Mouse (Mus musculus) right cerebral cortex, adult 18-20 months (tissue): ENCODE measurements around the gene Ctsw.

Experiments
- DNase-seq: peaks from one replicate; pipeline ENCODE4 v3.0.0; 2022; ENCODE audit warnings: mixed read lengths

Ctsw gene

DNA sequence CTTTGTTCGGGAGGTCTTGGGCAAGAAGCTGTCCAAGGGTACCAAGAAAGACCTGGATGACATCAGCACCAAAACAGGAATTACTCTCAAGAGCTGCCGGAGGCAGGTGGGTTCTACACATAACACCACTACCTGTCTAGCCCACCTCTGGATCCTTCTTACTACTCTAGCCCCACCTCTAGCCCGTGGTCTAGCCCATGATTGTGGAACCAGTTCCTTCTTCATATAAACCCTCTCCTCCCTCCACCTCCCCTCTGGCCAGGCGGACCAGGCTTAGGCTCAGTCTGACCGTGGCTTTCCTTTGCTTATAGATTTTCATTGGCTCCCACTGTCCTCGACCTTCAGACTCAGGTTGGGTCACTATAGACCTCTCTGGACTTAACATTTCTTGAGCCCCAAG is 6.9 kb downstream of the Ctsw start:
- DNase-seq: no peak

DNA sequence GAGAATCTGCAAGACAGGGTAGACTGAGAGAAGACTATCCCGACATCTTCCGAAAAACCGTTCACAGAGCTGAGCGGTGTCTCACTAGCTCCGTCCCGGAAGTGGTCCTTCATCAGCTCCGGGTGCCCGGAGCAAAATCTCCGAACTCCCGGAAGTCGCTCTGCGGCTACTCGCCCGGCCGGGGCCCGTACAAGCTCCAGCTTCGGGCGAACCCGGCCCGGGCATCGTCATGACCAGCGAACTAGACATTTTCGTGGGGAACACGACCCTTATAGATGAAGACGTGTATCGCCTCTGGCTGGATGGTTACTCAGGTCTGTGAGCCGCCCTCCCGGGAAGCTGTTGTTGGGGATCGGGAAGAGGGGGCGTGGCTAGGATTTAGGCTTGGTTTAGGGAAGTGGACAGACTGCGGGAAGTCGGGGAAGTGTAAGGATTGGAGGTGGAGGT is 7.8 kb downstream of the Ctsw start, which contains the start of gene Fibp:
Fibp (plus strand) TSS at position 151 of the 447 bp plus-strand sequence.
- DNase-seq: peak; percentile 89

DNA sequence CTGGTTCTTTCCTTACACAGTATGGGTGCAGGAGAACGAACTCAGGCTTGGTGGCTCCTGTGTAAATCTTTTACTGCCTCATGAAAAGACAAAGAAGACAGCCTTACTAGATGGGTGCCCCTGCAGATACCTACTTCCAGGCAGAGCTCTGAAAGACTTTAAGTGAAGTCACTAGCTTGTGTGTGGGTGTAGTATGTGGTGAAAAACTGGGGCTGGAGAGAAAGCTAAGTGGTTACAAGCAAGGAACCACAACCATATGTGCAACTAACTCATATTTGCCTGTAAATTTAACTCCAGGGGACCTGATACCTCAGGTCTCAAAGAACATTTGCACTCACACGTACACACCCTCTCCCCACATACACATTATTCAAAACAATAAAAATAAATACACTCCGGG is 8.4 kb downstream of the Ctsw start:
- DNase-seq: no peak

DNA sequence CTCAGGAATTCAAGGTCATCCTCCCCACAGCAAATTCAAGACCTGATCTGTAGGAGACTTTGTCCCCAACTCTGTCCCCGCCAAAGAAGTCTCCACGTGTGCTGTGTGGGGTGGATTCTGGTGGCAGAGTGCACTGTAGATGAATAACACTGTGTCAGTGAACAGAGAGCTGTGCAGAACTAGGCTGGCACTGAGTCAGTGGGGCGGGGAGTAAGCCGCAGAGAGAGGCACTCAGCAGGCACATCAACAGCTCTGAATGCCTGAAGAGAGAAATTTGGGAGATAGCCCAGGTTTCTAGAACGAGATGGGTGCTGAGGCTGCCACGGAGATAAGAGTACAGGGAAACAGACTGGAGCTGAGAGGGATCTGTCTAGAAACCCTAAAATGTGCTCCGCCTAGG is 9.3 kb downstream of the Ctsw start:
- peak; percentile 71 for DNase-seq

DNA sequence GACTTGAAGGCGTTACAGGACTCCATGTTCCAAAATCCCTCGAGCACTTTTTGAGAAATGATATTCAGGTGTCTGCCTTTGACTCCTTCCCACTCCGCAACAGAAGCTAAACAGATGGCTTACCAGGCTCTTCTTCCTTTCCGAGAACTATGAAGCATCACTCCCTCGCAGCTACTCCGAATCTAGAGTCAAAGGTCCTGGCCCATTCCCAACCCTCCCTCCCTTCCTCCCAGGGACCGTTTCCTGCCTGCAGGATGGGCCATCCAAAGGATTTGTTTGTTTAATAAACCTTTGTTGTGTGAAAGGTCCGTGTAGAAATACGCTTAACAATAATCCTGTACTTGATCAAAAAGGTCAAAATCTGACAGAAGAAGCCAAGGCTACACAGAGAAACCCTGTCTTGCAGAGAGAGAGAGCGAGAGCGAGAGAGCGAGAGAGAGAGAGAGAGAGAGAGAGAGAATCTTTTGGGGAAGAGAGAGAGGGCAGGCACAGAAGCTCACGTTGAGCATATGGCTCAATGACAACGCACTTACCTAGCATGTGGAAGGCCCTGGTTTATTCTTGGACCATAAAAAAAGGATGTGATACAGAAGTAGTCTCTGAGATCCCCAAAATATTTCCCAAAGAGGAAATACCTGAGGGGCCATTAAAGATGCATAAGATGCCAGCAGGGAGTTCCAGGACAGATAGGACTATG is 10.4 kb downstream of the Ctsw start, which contains the start of gene Ccdc85b:
Ccdc85b (minus strand) TSS at position 149 of the 697 bp plus-strand sequence.
- DNase-seq: no peak

DNA sequence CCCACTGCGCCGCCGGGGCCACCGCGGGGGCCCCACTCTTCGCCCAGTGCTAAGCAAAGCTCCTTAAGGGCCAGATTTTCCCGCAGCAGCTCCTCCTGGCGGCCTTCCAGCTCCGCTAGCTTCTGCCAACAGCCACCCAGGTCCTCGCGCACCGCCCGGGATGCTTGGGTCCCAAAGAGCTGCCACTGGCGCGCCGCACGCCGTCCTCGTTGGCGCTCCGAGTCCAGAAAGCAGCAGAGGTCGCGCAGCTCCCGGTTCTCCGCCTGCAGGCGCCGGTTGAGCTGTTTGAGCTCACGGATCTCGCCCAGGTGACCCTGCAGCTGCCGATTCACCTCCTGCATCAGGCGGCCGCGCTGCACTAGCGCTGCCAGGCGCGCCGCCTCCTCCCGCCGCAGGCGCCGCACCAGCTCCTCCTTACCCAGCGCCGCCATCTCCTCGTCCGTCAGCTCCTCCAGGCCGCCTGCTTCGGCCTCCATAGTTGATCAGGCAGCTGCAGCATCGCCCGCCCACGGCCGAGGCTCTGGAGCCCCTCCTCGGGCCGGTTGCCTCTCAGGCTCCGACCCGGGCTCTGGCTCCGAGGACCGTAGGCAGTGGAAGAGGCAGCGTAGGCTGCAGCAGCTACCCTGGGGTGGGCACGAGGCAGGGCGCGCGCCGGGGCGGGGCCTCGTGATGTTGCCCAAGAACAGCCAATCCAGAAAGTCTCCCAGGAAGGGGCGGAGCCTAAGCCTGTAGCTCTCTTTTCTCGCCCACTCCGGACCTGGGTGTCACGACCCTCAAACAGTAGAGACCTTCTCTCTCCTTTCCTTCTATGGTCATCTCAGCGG is 11.2 kb downstream of the Ctsw start:
- peak; percentile 96 for DNase-seq

DNA sequence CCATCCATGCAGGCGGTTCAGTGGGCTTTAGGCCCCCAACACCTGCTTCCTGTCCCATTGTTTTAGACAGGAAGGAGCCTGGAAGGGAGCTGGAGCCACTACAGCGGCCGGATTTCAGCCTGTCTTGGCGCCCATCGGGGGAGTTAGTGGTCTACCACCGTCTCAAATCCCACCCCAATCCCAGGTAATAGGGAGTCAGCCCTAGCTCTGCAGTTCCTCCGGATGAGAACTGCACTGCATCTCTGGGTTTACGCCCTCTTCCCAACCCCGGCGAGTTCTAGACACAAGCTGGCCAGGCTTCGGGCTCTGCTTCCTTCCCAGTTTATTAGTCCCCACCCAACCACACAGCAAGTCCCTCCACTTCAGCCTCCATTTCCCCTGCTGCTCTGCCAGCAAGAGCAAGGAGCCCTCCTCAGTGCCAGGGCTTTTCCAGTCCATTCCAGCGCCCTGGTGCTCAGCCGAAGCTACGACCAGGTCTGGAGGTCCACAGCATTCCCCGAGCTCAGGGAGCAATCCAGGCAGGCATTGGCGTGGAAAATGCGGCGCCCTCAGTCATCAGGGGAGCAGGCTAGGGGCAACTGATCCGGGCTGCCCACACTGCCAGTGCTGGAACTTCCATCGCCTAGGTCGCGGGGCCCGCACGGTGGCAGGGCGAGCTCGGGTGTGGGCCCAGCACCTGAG is 11.9 kb downstream of the Ctsw start:
- DNase-seq: no peak

DNA sequence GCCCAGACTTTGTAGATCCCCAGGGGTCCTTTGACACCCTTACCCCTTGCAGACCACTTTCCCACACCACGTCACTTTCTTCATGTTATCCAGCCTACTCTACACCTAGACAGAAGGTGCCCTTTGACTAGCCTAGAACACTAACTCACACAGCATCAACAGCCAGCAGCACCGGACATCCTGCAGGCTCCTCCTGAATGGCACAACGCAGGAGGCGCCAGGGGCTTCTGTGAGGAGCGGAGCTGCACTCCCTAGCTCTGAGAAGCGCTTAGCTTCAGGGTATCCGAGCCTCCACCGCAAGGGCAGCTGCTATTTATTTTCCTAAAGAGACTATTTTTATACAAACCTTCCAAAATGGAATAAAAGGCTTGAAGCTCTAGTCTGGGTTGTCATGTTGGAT is 12.7 kb downstream of the Ctsw start:
- DNase-seq: no peak

DNA sequence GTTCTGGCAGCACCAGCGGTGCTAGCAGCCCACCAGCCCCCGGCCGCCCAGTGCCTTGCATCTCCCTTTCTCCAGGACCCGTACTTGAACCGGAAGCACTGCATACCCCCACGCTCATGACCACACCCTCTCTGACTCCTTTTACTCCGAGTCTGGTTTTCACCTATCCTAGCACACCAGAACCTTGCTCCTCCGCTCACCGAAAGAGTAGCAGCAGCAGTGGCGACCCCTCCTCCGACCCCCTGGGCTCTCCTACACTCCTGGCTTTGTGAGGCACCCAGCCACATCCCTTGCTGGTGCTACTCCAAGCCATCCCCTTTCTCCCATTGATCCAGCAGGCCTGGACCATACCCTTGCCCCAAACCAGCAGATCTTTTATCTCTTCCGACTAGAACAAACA is 13.3 kb downstream of the Ctsw start:
- DNase-seq: no peak

DNA sequence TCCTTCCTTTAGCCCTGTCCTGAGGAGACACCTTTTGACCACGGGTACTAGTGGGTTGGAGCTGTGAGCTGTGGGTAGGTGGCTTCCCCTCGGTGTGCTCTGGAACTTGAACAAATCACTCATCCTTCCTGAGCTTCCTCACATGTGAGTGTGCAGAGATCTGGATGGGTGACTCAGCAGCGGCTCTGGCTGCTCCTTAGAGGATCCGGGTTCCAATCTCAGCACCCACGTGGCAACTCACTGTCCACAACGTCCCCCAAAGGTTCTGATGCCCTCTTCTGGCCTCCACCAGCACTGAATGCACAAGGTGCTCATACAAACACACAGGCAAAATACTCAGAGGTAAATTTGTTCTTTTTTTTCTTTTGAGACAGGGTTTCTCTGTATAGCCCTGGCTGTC is 16.5 kb downstream of the Ctsw start:
- no peak for DNase-seq

DNA sequence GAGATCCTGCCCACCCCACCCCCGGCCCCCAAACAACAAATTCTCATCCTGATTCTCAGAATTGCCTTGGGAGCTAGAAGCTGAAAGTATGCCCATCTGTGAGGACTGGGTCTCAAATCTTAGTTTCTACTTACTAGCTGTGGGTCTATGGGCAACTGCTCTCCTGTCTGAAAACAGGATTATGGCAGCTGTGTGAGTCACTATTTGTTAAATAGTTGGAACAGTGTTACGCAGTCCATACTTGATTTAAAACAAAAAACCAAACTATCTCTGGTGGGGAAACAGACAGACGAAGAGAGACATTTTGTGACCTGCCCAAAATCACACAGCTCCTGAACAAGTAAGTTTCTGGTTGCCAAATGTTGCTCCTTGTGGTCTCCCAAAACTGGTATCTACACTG is 18.6 kb downstream of the Ctsw start:
- DNase-seq: no peak

DNA sequence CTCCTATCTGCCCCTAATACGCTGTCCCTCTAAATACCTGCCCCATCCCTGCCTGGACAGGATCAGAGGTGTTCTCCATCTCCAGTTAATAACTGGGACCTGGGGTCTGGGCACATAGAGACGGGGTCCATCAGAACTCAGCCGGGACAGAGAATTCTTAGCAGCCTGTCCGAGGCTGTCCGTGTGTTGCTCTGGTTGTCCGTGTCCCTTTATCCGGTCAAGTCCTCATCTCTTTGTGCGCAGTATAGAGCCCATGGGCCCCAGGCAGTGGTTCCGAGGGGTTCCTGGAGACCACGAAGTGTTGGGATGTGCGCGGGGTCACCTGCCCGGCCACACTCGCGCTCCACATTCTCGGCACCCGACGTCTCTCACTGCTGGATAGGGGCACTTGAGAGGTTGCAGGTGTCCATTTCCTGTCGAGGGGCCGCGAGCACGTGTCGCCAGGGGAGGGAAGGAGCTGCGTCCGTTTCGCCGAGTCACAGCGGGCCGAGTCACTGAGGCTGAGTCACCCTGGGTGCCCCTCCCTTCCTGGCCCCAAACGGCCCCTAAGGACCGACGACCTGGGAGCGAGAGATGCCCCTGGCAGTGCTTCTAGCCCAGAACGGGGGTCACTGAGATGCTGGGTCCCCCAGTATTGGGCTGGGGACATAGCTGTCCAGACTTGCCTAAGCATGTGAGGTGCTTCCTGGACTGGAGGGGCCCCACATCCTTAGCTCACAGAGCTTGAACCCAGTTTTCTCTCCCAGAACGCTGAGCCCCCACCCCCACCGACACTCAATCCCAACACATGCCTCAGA is 19.8 kb downstream of the Ctsw start:
- DNase-seq: no peak

DNA sequence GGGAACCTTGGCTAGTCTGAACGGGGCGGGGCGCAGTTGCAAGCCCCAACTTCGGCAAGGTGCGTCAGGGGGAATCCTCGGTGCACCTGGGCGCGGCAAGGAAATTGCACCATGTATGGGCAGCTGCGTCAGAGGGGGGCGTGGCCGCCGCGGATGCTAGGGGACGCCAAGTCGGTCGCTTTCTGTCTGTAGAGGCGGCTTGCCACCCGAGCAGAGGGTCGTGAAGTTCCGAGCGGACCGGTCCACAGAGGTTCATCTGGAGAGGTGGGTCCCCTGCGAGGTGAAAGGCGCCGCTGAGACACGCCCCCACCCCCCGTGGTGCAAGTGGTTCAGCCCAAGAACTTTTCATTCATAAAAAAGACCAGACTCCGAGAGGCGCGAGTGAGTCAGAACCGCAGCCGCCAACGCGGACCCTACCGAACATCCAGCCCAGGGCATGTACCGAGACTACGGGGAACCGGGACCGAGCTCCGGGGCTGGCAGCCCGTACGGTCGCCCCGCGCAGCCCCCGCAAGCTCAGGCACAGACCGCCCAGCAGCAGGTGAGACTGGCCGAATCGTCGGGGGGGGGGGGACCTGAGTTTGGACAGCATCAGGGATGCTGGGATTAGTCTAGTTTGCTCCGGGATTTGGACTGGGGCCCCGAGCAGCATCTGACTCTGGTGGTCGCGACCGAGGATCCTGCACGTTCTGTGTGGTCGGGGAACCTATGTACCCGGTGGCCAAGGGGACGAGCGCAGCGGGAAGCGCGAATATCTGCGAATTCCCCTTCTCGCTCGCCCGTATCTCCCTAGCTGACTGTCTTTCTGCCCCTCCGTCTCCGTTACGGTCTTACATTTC is 20.6 kb downstream of the Ctsw start, which contains the start of gene Fosl1:
Fosl1 (plus strand) TSS at position 33 of the 839 bp plus-strand sequence.
- peak; percentile 74 for DNase-seq

DNA sequence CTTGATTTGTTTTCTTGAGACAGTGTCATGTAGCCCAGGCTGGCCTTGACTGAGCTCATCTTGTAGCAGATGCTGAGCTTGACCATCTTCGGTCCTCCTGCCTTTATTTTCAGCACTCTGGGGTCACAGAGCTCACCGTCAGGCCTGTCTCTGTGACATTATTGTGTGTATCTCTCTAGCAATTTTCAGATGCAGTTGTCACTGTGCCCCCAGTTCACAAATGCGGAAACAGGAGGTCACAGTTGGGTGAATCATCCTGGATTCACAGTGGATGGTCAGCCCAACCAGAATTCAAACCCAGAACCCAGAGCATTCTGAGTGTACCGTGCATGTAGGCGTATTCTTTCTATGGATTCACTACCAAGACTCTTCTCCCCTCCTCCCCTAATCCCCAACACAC is 22.6 kb downstream of the Ctsw start:
- no peak for DNase-seq

DNA sequence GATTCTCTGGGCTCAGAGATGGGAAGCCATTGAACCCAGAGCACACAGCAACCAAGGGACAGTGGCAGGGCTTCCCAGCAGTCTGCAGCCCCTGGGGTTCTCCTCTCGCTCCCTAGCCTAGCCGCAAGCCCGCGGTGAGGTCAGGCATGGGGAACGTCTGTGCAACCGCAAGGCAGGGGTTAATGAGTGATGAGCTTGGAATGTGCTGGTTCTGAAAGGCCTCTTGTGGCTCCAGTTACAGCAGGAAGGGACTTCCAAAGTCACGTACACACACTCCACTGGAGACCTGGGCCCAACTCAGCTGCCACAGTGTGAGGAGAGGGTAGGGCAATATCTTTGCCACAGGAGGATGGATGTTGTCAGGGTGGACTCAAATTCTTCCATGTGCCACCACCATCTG is 23.4 kb downstream of the Ctsw start:
- DNase-seq: no peak

DNA sequence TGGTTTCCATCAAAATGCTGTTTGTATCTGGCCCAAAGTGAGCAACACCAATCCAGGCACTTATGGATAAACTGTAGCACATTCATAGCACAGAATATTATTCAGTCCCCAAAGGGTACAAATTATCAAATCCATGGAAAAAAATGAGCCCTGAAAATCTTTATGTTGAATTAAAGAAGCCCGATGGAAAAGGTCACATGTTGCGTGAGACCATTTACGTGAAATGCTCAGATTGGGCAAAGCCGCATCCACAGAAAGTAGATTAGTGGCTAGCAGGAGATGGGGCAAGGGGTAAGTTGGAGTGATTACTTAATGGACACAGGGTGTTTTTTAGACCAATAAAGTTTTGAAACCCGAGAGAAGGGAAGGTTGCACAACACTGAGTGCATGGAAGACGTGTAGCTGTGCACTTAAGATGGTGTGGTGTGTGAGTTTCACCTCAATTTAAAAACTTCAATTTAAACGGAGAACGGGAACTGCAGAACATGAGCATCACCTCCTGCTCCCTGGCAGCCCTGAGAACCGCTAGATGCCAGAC is 23.9 kb downstream of the Ctsw start:
- DNase-seq: no peak

DNA sequence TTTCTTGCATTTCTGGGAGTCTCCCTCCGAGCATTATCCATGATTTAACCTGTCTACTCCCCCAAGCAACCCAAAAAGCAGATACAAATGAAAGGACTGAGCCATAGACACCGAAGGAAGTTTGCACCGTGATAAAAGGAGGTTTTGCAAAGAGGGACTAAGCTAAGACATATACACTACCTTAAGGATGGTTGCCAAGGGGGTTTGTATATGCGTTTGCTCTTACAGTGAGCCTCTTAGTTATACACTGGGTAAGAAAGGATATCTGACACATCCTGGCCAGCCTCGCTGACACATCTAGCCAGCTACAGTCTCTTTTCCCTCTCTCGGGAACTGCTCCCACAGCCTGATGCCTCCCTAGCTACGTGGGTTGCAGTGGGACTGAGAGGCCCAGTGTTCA is 34.4 kb downstream of the Ctsw start:
- DNase-seq: no peak

DNA sequence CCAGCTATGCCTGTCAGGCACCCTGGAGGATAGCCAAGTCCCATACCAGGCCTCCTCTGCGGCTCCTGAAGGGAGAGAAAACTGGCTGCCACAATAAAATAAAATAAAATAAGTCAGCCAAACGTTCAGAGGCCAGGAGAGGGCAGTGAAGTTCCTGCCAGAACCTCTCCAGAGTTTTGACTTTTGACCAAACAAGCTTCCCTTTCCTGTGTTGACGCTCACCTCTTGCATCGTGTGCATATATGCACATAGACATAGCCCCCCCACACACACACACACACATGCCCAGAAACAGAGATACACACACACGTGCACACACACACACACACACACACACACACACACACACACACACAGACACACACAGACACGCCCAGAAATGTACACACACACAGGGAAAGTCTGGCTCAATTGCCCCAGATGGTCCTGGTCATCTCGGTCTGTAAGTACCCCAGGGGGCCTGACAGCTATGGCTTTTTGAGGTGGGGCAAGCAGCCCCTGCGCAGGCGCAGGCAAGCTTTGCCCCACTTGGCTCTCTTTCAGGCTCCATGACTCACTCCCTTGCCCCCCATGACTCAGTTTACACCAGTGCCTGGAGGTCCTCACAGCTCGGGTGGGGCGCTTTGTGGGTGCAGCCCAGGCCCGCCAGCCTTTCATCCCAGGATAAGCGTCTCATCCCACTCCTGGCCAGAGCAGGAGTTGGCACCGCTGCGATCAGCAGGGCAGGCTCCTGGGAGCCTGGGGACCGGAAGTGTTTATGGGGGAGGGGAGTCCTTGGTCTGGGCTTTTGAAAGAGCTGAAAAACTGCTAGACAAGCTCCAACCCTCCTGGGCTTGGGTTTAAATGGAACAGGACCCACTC is 35.1 kb downstream of the Ctsw start:
- DNase-seq: no peak

DNA sequence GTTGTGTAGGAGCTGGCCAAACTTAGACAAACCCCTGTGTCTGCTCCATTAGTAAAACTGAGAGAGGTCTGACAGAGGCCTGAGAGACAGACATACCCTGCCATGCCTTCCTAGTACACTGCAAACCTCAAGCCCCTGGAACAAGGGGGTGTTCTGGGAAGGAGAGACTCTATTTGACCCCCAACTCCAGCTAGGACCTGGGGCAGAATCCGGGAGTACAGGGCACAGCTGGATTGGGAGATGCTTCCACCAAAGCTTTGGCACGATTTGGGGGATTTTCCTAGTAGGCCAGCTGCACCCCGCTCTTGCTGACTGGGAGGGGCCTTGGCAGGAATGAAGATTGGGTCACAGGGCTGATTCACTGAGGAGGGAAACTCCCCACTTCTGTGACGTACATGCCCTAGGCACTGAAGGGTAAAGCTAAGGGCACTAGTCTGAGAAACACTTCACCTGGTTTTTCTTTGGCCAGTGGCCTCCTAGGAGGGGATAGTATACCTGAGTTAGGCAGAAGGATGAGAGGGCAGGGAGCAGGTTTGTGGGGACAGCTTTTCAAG is 36.3 kb downstream of the Ctsw start:
- DNase-seq: no peak

DNA sequence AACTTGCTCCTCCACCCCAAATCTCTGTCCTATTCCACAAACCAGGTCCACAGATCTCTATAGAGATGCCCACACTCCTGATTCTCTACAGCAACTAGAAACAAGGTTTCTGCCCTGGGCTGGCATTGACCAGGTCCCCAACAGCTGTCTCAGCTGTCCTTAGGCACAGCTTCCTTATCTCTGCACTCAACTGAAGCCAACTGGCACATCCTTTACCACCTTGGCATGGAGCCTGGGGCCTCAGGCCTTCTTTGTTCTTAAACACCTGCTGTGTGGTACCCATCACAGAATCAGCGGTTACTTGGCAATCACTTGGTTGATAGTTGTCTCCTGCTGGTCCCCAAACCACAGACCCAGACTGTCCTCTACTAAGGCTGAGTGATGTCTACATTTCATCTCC is 37.9 kb downstream of the Ctsw start:
- DNase-seq: no peak
